Mouse (Mus musculus): ENCODE data around the gene Perm1. TPM values are rescaled to one million over a fixed set of nuclear protein-coding genes. Genes with fewer than 3 reads are reported as not detected.

Gene Perm1
- polyA plus RNA-seq, 1 experiment from 2014 or later: 1.4 TPM

DNA sequence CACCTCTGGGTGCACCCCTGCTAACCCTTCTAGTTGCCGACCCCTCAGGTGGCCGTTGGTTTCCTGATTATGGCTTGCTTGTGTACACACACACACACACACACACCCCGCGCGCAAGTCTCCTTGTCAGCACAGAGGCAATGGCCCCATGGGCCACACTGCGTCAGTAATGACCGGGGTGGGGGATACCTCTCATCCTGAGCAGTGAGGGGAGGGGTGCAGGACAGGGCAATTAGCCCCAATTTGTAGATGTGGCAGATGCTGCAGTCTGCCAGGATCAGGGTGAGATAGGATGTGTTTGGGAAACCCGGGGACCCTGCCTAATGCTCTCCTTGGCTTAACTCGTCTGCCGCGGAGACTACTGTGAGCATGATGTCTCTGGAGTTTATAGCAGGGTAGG lies 33.9 kb downstream of the Perm1 start:
- ATAC-seq (ENCODE audit: low FRiP score): no peak
- 63% methylated on average over 11 of the region's 11 CpGs for WGBS
- no peak overlapping the region for H3K9ac ChIP-seq (ENCODE audit: low read depth, low read length)
- no peaks in the 10 kb centered on the region for H3K4me1 ChIP-seq (replicated peaks; ENCODE audit: control insufficient read depth, insufficient read depth, low read length)
- no peak overlapping the region for H3K4me2 ChIP-seq (replicated peaks; ENCODE audit: low read depth, low read length)
- H3K27ac ChIP-seq (ENCODE audit: low read depth, low read length): no peak overlapping the region
- no peaks in the 10 kb centered on the region for H3K9me3 ChIP-seq (ENCODE audit: control insufficient read depth, low read length)
- H3K27me3 ChIP-seq (ENCODE audit: control insufficient read depth, insufficient read depth, low read length): peaks cover 11% of the 10 kb centered on the region; the same call in 1 of the 2 replicates
- DNase-seq (ENCODE audit: low spot score): no peak
- no peak overlapping the region for H3K4me3 ChIP-seq (ENCODE audit: low read depth, low read length)
- 0 out of 2 replicates have a peak, but pooled peaks cover 9% of the 10 kb centered on the region for H3K36me3 ChIP-seq (ENCODE audit: control insufficient read depth, insufficient read depth, low read length)

DNA sequence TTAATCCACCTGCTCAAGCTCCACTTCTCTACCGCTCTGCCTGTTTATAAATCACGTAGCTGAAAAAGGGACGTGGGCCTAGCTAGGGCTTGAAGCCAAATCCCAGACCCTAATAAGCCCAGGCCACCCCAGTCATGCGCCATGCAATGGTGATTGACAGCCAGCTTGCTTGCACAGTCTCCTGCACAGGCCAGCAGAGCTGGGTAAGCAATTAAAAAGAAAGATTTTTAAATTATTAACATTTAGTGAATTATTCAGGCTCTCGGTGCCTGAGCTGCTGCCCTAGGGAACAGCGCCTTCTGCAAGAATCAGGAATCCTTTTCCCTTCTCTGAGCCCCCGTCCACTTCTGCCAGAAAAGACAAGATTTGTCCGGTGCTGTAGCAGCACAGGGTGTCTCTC lies 35.4 kb downstream of the Perm1 start:
- H3K27me3 ChIP-seq (ENCODE audit: control insufficient read depth, insufficient read depth, low read length): peaks cover 22% of the 10 kb centered on the region
- 0 out of 2 replicates have a peak, but pooled peaks cover 8% of the 10 kb centered on the region for H3K36me3 ChIP-seq (ENCODE audit: control insufficient read depth, insufficient read depth, low read length)
- ATAC-seq (ENCODE audit: low FRiP score): no peak
- no peaks in the 10 kb centered on the region for H3K9me3 ChIP-seq (ENCODE audit: control insufficient read depth, low read length)
- H3K4me2 ChIP-seq (replicated peaks; ENCODE audit: low read depth, low read length): no peak overlapping the region
- 77% methylated on average over 8 of the region's 8 CpGs for WGBS
- 0 out of 2 replicates have a peak overlapping the region, but pooled peaks have one; percentile 1 for H3K27ac ChIP-seq (ENCODE audit: low read depth, low read length)
- 0 out of 2 replicates have a peak, but pooled peaks cover 2% of the 10 kb centered on the region for H3K4me1 ChIP-seq (replicated peaks; ENCODE audit: control insufficient read depth, insufficient read depth, low read length)
- DNase-seq (ENCODE audit: low spot score): no peak
- H3K9ac ChIP-seq (ENCODE audit: low read depth, low read length): no peak overlapping the region
- H3K4me3 ChIP-seq (ENCODE audit: low read depth, low read length): no peak overlapping the region

GRCm38 (mm10) chr4:156252140-156252539 lies 36.5 kb downstream of the Perm1 start:
- Histone ChIP-seq H3K4me3 (ENCODE audit: low read depth, low read length) (no peak overlapping the region), H3K36me3 (ENCODE audit: control insufficient read depth, insufficient read depth, low read length) (0 out of 2 replicates have a peak, but pooled peaks cover 3% of the 10 kb centered on the region), H3K9ac (ENCODE audit: low read depth, low read length) (no peak overlapping the region), H3K27ac (ENCODE audit: low read depth, low read length) (peak overlapping the region; percentile 61; the same call in 1 of the 2 replicates), H3K9me3 (ENCODE audit: control insufficient read depth, low read length) (no peaks in the 10 kb centered on the region), H3K4me2 (replicated peaks; ENCODE audit: low read depth, low read length) (no peak overlapping the region), H3K27me3 (ENCODE audit: control insufficient read depth, insufficient read depth, low read length) (peaks cover 22% of the 10 kb centered on the region), H3K4me1 (replicated peaks; ENCODE audit: control insufficient read depth, insufficient read depth, low read length) (0 out of 2 replicates have a peak, but pooled peaks cover 2% of the 10 kb centered on the region)
- 24% methylated on average over 7 of the region's 7 CpGs for WGBS
- DNase-seq (ENCODE audit: low spot score) (no peak), ATAC-seq (ENCODE audit: low FRiP score) (0 out of 2 replicates have a peak, but pooled peaks have one; percentile 12)

DNA sequence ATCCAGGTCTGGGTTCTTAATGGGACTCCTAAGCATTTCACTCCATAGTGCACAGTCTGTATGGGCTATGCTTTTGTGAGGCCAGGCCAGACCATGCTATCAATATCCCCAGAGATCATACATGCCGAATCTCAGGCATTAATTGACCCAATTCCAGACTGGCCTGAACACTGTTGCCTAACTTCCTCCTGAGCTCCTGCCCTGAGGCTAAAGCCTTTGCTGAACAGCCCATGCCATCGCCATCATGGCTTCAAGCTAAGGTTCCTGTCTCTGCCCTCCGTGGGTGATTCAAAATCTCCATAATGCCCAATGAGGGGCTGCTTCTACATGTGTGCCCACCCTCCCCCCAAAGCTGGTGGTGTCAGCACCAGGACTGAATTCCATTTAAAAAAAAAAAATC lies 37.0 kb downstream of the Perm1 start:
- no peak overlapping the region for H3K4me2 ChIP-seq (replicated peaks; ENCODE audit: low read depth, low read length)
- ATAC-seq (ENCODE audit: low FRiP score): peak; percentile 28; the same call in 1 of the 2 replicates
- 0 out of 2 replicates have a peak, but pooled peaks cover under 1% of the 10 kb centered on the region for H3K36me3 ChIP-seq (ENCODE audit: control insufficient read depth, insufficient read depth, low read length)
- H3K4me1 ChIP-seq (replicated peaks; ENCODE audit: control insufficient read depth, insufficient read depth, low read length): 0 out of 2 replicates have a peak, but pooled peaks cover 2% of the 10 kb centered on the region
- no peaks in the 10 kb centered on the region for H3K9me3 ChIP-seq (ENCODE audit: control insufficient read depth, low read length)
- WGBS: 38% methylated on average over 3 of the region's 3 CpGs
- peak overlapping the region; percentile 61; the same call in 1 of the 2 replicates for H3K27ac ChIP-seq (ENCODE audit: low read depth, low read length)
- no peak overlapping the region for H3K9ac ChIP-seq (ENCODE audit: low read depth, low read length)
- peaks cover 22% of the 10 kb centered on the region for H3K27me3 ChIP-seq (ENCODE audit: control insufficient read depth, insufficient read depth, low read length)
- no peak overlapping the region for H3K4me3 ChIP-seq (ENCODE audit: low read depth, low read length)
- DNase-seq (ENCODE audit: low spot score): no peak

- Histone ChIP-seq H3K4me1 (replicated peaks; ENCODE audit: control insufficient read depth, insufficient read depth, low read length) (0 out of 2 replicates have a peak, but pooled peaks cover 2% of the 10 kb centered on the region), H3K9ac (ENCODE audit: low read depth, low read length) (no peak overlapping the region), H3K4me3 (ENCODE audit: low read depth, low read length) (no peak overlapping the region), H3K9me3 (ENCODE audit: control insufficient read depth, low read length) (no peaks in the 10 kb centered on the region), H3K36me3 (ENCODE audit: control insufficient read depth, insufficient read depth, low read length) (no peaks in the 10 kb centered on the region), H3K4me2 (replicated peaks; ENCODE audit: low read depth, low read length) (no peak overlapping the region), H3K27me3 (ENCODE audit: control insufficient read depth, insufficient read depth, low read length) (peaks cover 22% of the 10 kb centered on the region), H3K27ac (ENCODE audit: low read depth, low read length) (peak overlapping the region; percentile 61; the same call in 1 of the 2 replicates)
- no peak for DNase-seq (ENCODE audit: low spot score)
- 46% methylated on average over 7 of the region's 7 CpGs for WGBS
- ATAC-seq (ENCODE audit: low FRiP score): peak; percentile 46
Observed at GRCm38 (mm10) chr4:156253043-156253442, 37.4 kb downstream of the Perm1 start.

DNA sequence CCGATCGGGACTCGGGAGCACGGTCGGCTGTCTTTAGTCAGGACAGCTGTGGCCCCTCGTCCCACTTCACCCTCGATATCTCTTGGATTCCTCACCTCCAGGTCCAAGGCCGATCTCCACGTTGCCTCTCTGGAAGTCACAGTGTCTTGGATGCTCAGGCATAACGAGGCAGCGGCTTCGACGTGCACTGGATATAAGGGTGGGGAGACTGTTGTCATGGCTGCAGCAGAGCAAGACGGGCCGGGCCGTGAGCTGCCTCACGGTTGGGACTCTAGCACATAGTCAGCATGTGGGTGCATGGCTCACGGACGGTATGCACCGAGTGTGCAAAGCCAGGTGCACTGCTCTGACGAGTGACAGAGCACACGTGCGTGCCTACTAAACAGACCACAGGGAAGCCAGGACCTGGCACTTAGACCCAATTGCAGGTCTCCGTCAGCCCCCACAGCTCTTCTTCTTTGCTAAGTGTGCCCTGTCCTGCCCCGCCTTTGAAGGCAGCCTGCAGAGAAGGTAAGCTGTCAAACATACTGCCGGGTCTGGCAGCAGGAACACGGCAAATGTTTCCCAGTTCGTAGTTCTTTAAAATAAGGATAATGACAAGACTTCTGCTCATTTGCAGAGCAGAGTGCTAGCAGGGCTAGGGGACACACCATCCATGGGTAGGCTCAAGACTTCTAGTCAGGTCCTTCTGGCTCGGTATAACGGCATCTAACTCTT lies 38.9 kb downstream of the Perm1 start:
- DNase-seq (ENCODE audit: low spot score) (peak; percentile 53), ATAC-seq (ENCODE audit: low FRiP score) (peak; percentile 63; the same call in 1 of the 2 replicates)
- no peak overlapping the region for H3K27ac ChIP-seq (ENCODE audit: low read depth, low read length)
- no peak overlapping the region for H3K9ac ChIP-seq (ENCODE audit: low read depth, low read length)
- 0 out of 2 replicates have a peak, but pooled peaks cover 2% of the 10 kb centered on the region for H3K4me1 ChIP-seq (replicated peaks; ENCODE audit: control insufficient read depth, insufficient read depth, low read length)
- 2% methylated on average over 30 of the region's 30 CpGs for WGBS
- no peaks in the 10 kb centered on the region for H3K9me3 ChIP-seq (ENCODE audit: control insufficient read depth, low read length)
- H3K36me3 ChIP-seq (ENCODE audit: control insufficient read depth, insufficient read depth, low read length): no peaks in the 10 kb centered on the region
- H3K4me2 ChIP-seq (replicated peaks; ENCODE audit: low read depth, low read length): peak overlapping the region; percentile 6; the same call in 1 of the 2 replicates
- peak overlapping the region; percentile 2; the same call in 1 of the 2 replicates for H3K4me3 ChIP-seq (ENCODE audit: low read depth, low read length)
- peaks cover 22% of the 10 kb centered on the region for H3K27me3 ChIP-seq (ENCODE audit: control insufficient read depth, insufficient read depth, low read length)

GRCm38 (mm10) chr4:156255078-156255839 lies 39.6 kb downstream of the Perm1 start, which contains the start of gene Samd11:
Gene Samd11, minus strand, starts transcription at chr4:156255657.
- H3K27ac ChIP-seq (ENCODE audit: low read depth, low read length): no peak within 1 kb of the TSS
- peak; percentile 43 for DNase-seq (ENCODE audit: low spot score)
- H3K4me3 ChIP-seq (ENCODE audit: low read depth, low read length): peak within 1 kb of the TSS; percentile 2; the same call in 1 of the 2 replicates
- no peaks in the 10 kb centered on the region for H3K9me3 ChIP-seq (ENCODE audit: control insufficient read depth, low read length)
- H3K9ac ChIP-seq (ENCODE audit: low read depth, low read length): no peak within 1 kb of the TSS
- peak within 1 kb of the TSS; percentile 6; the same call in 1 of the 2 replicates for H3K4me2 ChIP-seq (replicated peaks; ENCODE audit: low read depth, low read length)
- H3K27me3 ChIP-seq (ENCODE audit: control insufficient read depth, insufficient read depth, low read length): peaks cover 22% of the 10 kb centered on the region
- WGBS: 1% methylated on average over 26 of the region's 26 CpGs
- 0 out of 2 replicates have a peak, but pooled peaks cover 2% of the 10 kb centered on the region for H3K4me1 ChIP-seq (replicated peaks; ENCODE audit: control insufficient read depth, insufficient read depth, low read length)
- peak; percentile 53 for ATAC-seq (ENCODE audit: low FRiP score)
- no peaks in the 10 kb centered on the region for H3K36me3 ChIP-seq (ENCODE audit: control insufficient read depth, insufficient read depth, low read length)
